Mouse (Mus musculus): Measurements from ENCODE around the gene Ncapd2.

Ncapd2 gene

DNA sequence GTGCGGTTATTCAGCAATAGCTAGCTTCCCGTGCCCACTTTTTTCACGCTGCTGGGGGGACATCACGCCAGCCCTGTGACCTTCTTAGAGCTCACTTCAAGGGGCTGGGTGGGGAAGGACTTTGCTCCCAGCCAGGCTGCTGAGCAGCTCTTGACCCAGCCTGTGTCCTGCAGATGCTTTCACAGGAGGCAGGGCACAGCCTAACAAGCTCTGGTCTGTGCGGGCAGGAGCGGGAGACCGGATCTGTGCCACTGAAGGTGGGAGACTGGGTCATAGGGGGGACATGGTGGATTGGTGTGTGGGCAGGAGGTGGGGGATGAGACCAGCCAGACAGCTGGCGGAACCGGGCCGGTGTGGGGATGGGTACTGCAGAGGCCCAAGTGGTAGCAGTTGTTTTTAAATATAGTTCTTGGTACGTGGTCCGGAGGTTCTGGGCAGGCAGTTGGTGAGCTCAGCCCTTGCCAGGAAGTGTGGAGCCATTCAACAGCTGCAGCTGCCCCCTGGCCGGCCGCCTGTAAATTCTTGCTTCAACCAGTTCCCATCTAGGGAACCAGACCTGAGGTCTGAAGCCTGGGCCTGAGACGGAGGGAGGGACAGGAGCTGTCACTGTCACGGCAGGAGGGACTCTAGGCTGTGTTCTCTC lies 42.5 kb downstream of the Ncapd2 start:
- no peak for DNase-seq (ENCODE audit: low spot score in 2 of 2)

- DNase-seq (ENCODE audit: low spot score in 2 of 2) = no peak
These were observed 43.1 kb downstream of the Ncapd2 start for GRCm38 (mm10) chr6:125148251-125148925.

DNA sequence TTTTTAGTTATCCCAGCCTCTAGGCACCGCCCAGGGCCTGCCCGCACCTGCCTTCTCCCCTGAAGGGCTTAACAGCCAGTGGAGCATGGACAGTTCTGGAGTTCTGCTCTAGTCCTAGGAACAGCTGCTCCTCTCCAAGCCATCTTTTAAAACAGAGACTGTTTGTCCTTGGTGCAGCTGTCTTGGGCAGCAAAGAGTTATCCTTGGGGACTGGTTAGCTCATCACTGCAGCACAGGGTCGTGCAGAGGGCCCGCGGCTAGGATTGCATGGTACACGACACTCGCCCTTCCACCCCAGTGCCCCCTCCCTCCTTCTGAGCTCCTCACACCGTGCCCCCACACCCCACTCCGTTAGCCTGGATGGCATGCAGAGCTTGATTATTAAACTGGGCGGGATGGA lies 44.2 kb downstream of the Ncapd2 start:
- no peak for DNase-seq (ENCODE audit: low spot score in 2 of 2)

GRCm38 (mm10) chr6:125146797-125147196 lies 44.7 kb downstream of the Ncapd2 start:
- DNase-seq (ENCODE audit: low spot score in 2 of 2) = no peak

- DNase-seq (ENCODE audit: low spot score in 2 of 2) = no peak
These were observed 45.4 kb downstream of the Ncapd2 start for GRCm38 (mm10) chr6:125146148-125146547.

DNA sequence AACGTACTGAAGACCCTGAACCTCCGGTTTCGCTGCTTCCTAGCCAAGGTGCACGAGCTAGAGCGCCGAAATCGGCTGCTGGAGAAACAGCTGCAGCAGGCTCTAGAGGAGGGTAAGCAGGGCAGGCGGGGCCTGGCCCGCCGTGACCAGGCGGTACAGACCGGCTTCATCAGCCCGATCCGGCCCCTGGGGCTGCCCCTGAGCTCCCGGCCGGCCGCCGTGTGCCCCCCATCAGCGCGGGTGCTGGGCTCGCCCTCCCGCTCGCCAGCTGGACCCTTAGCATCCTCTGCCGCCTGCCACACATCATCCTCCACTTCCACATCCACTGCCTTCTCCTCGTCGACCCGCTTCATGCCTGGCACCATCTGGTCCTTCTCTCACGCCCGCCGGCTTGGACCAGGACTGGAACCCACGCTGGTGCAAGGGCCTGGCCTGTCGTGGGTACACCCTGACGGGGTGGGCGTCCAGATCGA lies 46.0 kb downstream of the Ncapd2 start:
- DNase-seq (ENCODE audit: low spot score in 2 of 2) = peak; percentile 56 to 60

- peak; percentile 75 to 88 for DNase-seq (ENCODE audit: low spot score in 2 of 2)
These were observed 46.5 kb downstream of the Ncapd2 start, which contains the start of gene Iffo1 for GRCm38 (mm10) chr6:125145001-125145400. Gene Iffo1 (plus strand): TSS chr6:125145241.

DNA sequence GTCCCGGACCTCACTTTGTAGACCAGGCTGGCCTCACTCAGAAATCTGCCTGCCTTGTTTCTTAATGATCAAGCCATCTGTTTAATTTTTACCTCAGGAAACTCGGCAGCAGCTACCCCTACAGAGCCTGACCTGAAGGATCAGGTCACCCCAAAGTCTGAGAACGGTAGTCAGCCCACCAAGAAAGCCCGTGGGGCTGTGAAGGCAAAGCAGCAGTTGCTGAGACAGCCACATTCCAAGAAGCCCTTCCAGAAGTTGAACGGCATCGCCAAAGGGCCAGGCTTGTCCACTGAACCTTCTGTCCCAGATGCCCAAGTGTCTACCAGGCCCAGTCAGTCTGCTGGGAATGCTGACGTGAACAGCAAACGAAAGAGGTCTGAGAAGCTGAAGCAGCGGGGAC lies 47.6 kb downstream of the Ncapd2 start:
- DNase-seq (ENCODE audit: low spot score in 2 of 2) = no peak

- DNase-seq (ENCODE audit: low spot score in 2 of 2) = no peak
These were observed 48.4 kb downstream of the Ncapd2 start for GRCm38 (mm10) chr6:125143128-125143527.

GRCm38 (mm10) chr6:125142436-125142835 lies 49.1 kb downstream of the Ncapd2 start:
- DNase-seq (ENCODE audit: low spot score in 2 of 2) = no peak

DNA sequence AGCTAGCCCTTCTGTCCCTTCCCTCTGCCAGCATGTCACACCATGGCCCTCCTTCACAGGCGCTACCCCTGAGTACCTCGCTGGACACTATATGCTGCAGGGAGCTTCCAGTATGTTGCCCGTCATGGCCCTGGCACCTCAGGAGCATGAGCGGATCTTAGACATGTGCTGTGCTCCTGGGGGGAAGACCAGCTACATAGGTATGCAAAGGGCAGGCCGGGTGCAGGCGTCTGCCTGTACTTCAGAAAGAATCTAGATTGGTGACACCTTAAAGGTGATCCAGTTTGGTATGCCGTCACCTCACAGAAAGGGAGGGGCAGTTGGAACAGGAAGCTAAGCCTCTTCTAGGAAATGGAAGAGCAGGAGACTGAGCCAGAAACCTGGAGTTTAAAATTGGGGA lies 51.8 kb downstream of the Ncapd2 start:
- DNase-seq (ENCODE audit: low spot score in 2 of 2) = no peak

DNA sequence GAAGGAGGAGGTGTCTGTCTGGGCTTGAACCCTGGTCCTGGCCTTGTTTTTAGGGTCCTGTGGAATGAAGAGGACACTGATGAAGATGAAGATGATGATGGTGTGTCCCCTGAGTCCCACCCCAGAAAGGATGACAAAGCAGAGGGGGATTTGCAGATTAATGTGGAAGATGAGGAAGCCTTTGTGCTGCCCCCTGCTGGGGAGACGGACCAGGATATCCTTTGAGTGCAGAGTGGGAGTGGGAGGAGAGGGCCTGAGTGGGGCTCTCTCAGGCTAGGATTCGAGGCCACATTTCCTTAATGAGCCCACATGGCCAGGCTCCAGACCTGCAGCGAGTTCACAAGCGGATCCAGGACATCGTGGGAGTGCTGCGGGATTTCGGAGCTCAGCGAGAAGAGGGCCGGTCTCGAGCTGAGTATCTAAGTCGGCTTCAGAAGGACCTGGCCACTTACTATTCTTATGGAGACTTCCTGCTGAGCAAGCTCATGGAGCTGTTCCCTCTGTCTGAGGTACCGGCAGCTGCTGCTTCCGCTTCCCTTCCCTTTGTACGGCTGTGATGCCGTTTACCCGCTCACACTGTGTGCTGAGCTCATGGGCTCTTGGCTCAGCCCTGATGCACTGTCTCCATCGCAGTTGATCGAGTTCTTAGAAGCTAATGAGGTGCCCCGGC lies 54.4 kb downstream of the Ncapd2 start:
- DNase-seq (ENCODE audit: low spot score in 2 of 2) = peak; percentile 41 to 76

DNA sequence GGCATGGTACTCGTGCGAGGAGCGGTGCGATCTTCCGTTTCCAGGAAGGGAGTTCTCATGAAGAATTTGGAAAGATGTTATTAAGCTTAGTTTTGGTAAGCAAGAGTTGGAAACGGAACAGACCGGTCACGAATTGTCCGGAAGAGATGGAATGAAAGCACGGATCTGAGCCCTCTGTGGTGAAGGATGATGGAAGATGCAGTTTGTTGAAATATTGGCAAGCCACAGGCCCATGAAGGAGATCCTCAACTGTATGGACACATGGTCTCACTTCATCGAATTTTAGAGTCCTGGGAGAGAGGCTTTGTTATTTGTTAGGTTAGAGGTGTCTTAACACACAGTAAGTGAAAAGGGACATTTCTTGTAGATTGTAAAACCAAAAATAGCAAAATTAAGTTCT lies 59.0 kb downstream of the Ncapd2 start:
- no peak for DNase-seq (ENCODE audit: low spot score in 2 of 2)

GRCm38 (mm10) chr6:125131302-125132156 lies 60.0 kb downstream of the Ncapd2 start, which contains the start of gene Nop2:
Gene Nop2 (plus strand): TSS chr6:125131909.
- peak; percentile 75 to 93 for DNase-seq (ENCODE audit: low spot score in 2 of 2)

DNA sequence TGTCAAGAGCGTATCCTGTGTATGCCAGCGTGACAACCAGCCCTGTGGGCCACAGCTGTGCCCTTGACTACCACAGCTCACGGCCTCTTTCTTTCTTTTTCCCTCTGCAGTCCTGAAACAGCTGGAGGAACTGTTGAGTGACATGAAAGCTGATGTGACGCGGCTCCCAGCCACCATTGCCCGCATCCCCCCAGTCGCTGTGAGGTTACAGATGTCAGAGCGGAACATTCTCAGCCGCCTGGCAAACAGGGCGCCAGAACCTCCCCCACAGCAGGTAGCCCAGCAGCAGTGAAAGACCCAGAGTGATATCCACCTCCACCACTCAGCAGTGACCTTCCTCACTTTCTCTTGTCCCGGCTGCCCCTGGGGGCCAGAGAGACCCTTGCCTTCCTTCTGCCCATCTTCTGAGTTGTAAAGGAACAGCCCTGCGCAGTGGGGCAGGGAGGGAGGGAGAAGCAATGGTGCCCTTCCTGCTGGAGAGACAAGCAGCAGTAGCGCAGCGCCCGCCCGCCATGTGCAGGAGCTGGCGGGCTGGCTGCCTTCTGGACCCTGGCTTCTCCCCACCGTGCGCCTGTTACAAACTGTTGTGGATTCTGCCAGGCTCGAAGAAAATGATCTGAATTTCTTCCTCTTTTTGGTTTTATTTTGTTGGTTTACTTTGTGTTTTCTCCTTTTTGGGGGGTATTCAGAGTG lies 61.6 kb downstream of the Ncapd2 start:
- DNase-seq (ENCODE audit: low spot score in 2 of 2) = no peak

DNA sequence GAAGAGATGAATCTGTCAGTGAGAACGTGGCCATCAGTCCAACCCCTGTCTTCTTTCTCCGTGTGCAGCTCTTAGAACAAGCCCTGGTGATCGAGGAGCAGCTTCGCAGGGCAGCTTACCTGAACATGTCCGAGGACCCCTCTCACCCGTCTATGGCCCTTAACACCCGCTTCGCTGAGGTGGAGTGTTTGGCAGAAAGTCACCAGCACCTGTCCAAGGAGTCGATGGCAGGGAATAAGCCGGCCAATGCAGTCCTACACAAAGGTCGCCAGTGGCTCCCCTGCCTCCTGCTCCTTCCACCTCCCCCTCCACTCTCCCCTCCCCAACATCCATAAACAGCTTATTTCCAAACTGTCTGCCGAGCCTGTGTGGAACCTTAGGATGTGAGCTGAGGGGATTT lies 62.8 kb downstream of the Ncapd2 start:
- no peak for DNase-seq (ENCODE audit: low spot score in 2 of 2)

DNA sequence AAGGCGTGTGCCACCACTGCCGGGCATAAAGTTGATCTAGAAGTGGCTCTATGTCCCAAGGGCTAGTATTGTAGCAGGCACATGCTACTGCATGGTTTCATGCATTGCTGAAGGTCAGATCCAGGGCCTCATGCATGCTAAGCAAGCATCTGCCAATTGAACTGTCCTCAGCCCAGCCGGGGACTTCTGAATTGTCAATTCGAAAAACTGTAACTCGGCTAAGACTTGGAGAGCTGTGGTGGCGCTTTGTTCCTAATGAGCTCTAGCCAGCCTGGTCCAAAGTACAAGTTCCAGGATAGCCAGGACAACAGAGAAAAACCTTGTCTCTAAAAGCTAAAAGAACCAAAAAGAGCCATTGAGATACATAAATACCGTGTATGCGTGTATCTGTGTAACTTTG lies 72.1 kb downstream of the Ncapd2 start:
- no peak for DNase-seq (ENCODE audit: low spot score in 2 of 2)
